ENCODE assay signal across 8 mouse cellular contexts in genomic region chr8:109863398-109863797, GRCm38 (mm10). TPM values are rescaled to one million over a fixed set of nuclear protein-coding genes. Genes with fewer than 3 reads are reported as not detected.
DNase-seq lines count a peak whose midpoint lies in the region; ATAC-seq and TF ChIP-seq lines count a peak whose summit lies in the region.

No protein-coding gene starts in this region.

- no peaks in the 10 kb centered on the region for H3K27me3 ChIP-seq in heart, embryonic 12.5 days (replicated peaks)
- H3K27me3 ChIP-seq in intestine, postnatal 0 days (replicated peaks; ENCODE audit: control insufficient read depth, insufficient read depth, low read length), result no peaks in the 10 kb centered on the region
- H3K27me3 ChIP-seq in hindbrain, embryonic 12.5 days, result no peaks in the 10 kb centered on the region

- intact Hi-C loops in gastrocnemius, postnatal 14 days (cut with DNase I; ENCODE audit: low total_unique reads), result loop anchor here (5.0 kb wide), 1 partner anchor 44 kb away; no protein-coding TSS in a partner anchor

- H3K9me3 ChIP-seq in heart, embryonic 12.5 days (replicated peaks), result no peaks in the 10 kb centered on the region
- no peaks in the 10 kb centered on the region for H3K9me3 ChIP-seq in intestine, postnatal 0 days (ENCODE audit: control insufficient read depth)
- no peaks in the 10 kb centered on the region for H3K9me3 ChIP-seq in hindbrain, embryonic 12.5 days (replicated peaks)

- no peak overlapping the region for H3K27ac ChIP-seq in heart, embryonic 12.5 days (ENCODE audit: poor library complexity, severe bottlenecking)
- H3K27ac ChIP-seq in intestine, postnatal 0 days (ENCODE audit: low read depth, low read length), result no peak overlapping the region
- H3K27ac ChIP-seq in hindbrain, embryonic 12.5 days, result no peak overlapping the region

- no peak for ATAC-seq in heart, embryonic 12.5 days (ENCODE audit: insufficient number of reproducible peaks, low FRiP score)
- ATAC-seq in intestine, postnatal 0 days, result no peak
- no peak for ATAC-seq in hindbrain, embryonic 12.5 days (ENCODE audit: low FRiP score)

- no peak overlapping the region for H3K9ac ChIP-seq in heart, embryonic 12.5 days
- no peak overlapping the region for H3K9ac ChIP-seq in intestine, postnatal 0 days (ENCODE audit: low read depth, low read length)
- no peak overlapping the region for H3K9ac ChIP-seq in hindbrain, embryonic 12.5 days

- 0 out of 2 replicates have a peak, but pooled peaks cover 4% of the 10 kb centered on the region for H3K4me1 ChIP-seq in heart, embryonic 12.5 days (replicated peaks)
- H3K4me1 ChIP-seq in intestine, postnatal 0 days (replicated peaks; ENCODE audit: control insufficient read depth, insufficient read depth, low read length), result no peaks in the 10 kb centered on the region
- H3K4me1 ChIP-seq in hindbrain, embryonic 12.5 days, result peaks cover 4% of the 10 kb centered on the region; the same call in 1 of the 2 replicates

- peaks cover 37% of the 10 kb centered on the region for H3K36me3 ChIP-seq in heart, embryonic 12.5 days
- peaks cover 30% of the 10 kb centered on the region for H3K36me3 ChIP-seq in intestine, postnatal 0 days (ENCODE audit: control insufficient read depth, insufficient read depth)
- peaks cover 35% of the 10 kb centered on the region for H3K36me3 ChIP-seq in hindbrain, embryonic 12.5 days

- DNase-seq in heart, adult 11 months, result peak; percentile 97
- peak; percentile 27 for DNase-seq in gastrocnemius, postnatal 14 days
- DNase-seq in liver, result peak; percentile 80
- DNase-seq in natural killer cell, adult 2 months (ENCODE audit: low spot score in 2 of 2), result peak; percentile 66 to 72
- no peak for DNase-seq in frontal cortex, postnatal 36 days (ENCODE audit: low spot score in 2 of 2)

- 59% methylated on average over 2 of the region's 2 CpGs for WGBS in heart, embryonic 12.5 days
- 50% methylated on average over 2 of the region's 2 CpGs for WGBS in intestine, postnatal 0 days
- 78% methylated on average over 2 of the region's 2 CpGs for WGBS in hindbrain, embryonic 12.5 days

- H3K4me2 ChIP-seq in heart, embryonic 12.5 days, result no peak overlapping the region
- no peak overlapping the region for H3K4me2 ChIP-seq in intestine, postnatal 0 days (replicated peaks; ENCODE audit: low read depth)
- H3K4me2 ChIP-seq in hindbrain, embryonic 12.5 days (replicated peaks), result no peak overlapping the region

- TF ChIP-seq CTCF in intestine, postnatal 0 days (IDR thresholded peaks at IDR 0.05; ENCODE audit: low read depth), result no peak

- H3K4me3 ChIP-seq in heart, embryonic 12.5 days, result no peak overlapping the region
- no peak overlapping the region for H3K4me3 ChIP-seq in intestine, postnatal 0 days (ENCODE audit: low read depth, low read length)
- no peak overlapping the region for H3K4me3 ChIP-seq in hindbrain, embryonic 12.5 days

RNA-seq across cellular contexts. Expression of gene Phlpp2, which starts 4.9 kb away (rescaled TPM):
- 1.5 and 1.8 TPM in 2 replicates for polyA plus RNA-seq in heart, embryonic 12.5 days (2016; fragmentation: Nextera tagmentation; extraction: Ambion mirVana)
- total RNA-seq in gastrocnemius, postnatal 14 days (2021), result 1 to 10 TPM; 2.5 to 2.8 TPM
- 3.1 and 4.1 TPM in 2 replicates for polyA plus RNA-seq in intestine, postnatal 0 days (2015; fragmentation: Nextera tagmentation; extraction: Ambion mirVana)
- polyA plus RNA-seq in hindbrain, embryonic 12.5 days (2016; fragmentation: Nextera tagmentation; extraction: Ambion mirVana), result 2.7 and 3.5 TPM in 2 replicates

Comparison
In these comparisons a context has a peak if more than half of its experiments do, and no peak if none do; other contexts are left out.
1. DNase-seq: peak in heart, adult 11 months (single experiment), gastrocnemius, postnatal 14 days (single experiment), liver (single experiment) and natural killer cell, adult 2 months (2 of 2); none in frontal cortex, postnatal 36 days (0 of 2).